In genomic region chr11:88849284-88849683, GRCm38 (mm10) we compare ENCODE assay signal across 8 mouse cellular contexts. TPM values are rescaled to one million over a fixed set of nuclear protein-coding genes. Genes with fewer than 3 reads are reported as not detected.
A peak's percentile ranks its signal among the peaks of the same experiment; 100 is the strongest.
DNase-seq lines count a peak whose midpoint lies in the region; ATAC-seq and TF ChIP-seq lines count a peak whose summit lies in the region.

No protein-coding gene starts in this region.

- H3K4me1 ChIP-seq in limb, embryonic 10.5 days, result peaks cover 35% of the 10 kb centered on the region
- peaks cover 2% of the 10 kb centered on the region; the same call in 1 of the 2 replicates for H3K4me1 ChIP-seq in small intestine, adult 2 months (ENCODE audit: control insufficient read depth, insufficient read depth, insufficient read length, low read length)
- H3K4me1 ChIP-seq in liver, embryonic 12.5 days, result peaks cover 21% of the 10 kb centered on the region; the same call in 1 of the 2 replicates

- ATAC-seq in megakaryocyte, adult 5-6 weeks (ENCODE audit: poor library complexity, severe bottlenecking), result no peak
- no peak for ATAC-seq in liver, embryonic 12.5 days

- H3K9me3 ChIP-seq in limb, embryonic 10.5 days (replicated peaks), result no peaks in the 10 kb centered on the region
- no peaks in the 10 kb centered on the region for H3K9me3 ChIP-seq in liver, embryonic 12.5 days (replicated peaks)

- TF ChIP-seq CTCF in small intestine, adult 2 months (IDR thresholded peaks at IDR 0.05; ENCODE audit: extremely low read depth, insufficient read length, insufficient replicate concordance, low read depth, low read length), result no peak

- H3K4me2 ChIP-seq in liver, embryonic 12.5 days, result no peak overlapping the region

- H3K9ac ChIP-seq in liver, embryonic 12.5 days, result no peak overlapping the region

- H3K36me3 ChIP-seq in limb, embryonic 10.5 days, result peaks cover 21% of the 10 kb centered on the region
- H3K36me3 ChIP-seq in small intestine, adult 2 months (ENCODE audit: control insufficient read depth, insufficient read depth, low read length), result peaks cover 10% of the 10 kb centered on the region
- H3K36me3 ChIP-seq in liver, embryonic 12.5 days, result peaks cover 28% of the 10 kb centered on the region

- TF ChIP-seq POLR2A in small intestine, adult 2 months (IDR thresholded peaks at IDR 0.05; ENCODE audit: low read depth, low read length), result no peak

- no peak overlapping the region for H3K4me3 ChIP-seq in limb, embryonic 10.5 days
- no peak overlapping the region for H3K4me3 ChIP-seq in small intestine, adult 2 months (ENCODE audit: low read depth, low read length)
- no peak overlapping the region for H3K4me3 ChIP-seq in liver, embryonic 12.5 days

- peak overlapping the region; percentile 34; the same call in 1 of the 2 replicates for H3K27ac ChIP-seq in limb, embryonic 10.5 days
- H3K27ac ChIP-seq in small intestine, adult 2 months (ENCODE audit: insufficient read depth, low read depth, low read length), result 0 out of 2 replicates have a peak overlapping the region, but pooled peaks have one; percentile 1
- no peak overlapping the region for H3K27ac ChIP-seq in liver, embryonic 12.5 days

- DNase-seq in MN1 (ENCODE audit: low spot score), result peak; percentile 69
- peak; percentile 86 for DNase-seq in adrenal gland, adult 2 months
- DNase-seq in frontal cortex, postnatal 14 days (ENCODE audit: low spot score in 2 of 2), result peak; percentile 36 to 47
- DNase-seq in heart, postnatal 4 days, result peak; percentile 91
- no peak for DNase-seq in limb, embryonic 10.5 days (ENCODE audit: low spot score)

- 94% methylated on average over 8 of the region's 8 CpGs for WGBS in limb, embryonic 10.5 days
- 49% methylated on average over 8 of the region's 8 CpGs for WGBS in small intestine, adult 2 months
- WGBS in liver, embryonic 12.5 days (ENCODE audit: insufficient replicate concordance), result 82% methylated on average over 8 of the region's 8 CpGs

- H3K27me3 ChIP-seq in limb, embryonic 10.5 days (ENCODE audit: low read depth, poor library complexity, severe bottlenecking), result no peaks in the 10 kb centered on the region
- H3K27me3 ChIP-seq in small intestine, adult 2 months (ENCODE audit: control insufficient read depth, insufficient read depth, low read length), result no peaks in the 10 kb centered on the region
- no peaks in the 10 kb centered on the region for H3K27me3 ChIP-seq in liver, embryonic 12.5 days (replicated peaks)

RNA-seq across cellular contexts. Expression of gene Akap1, which starts 15.1 kb away (rescaled TPM):
- 100 to 1,000 TPM in 1 of 2 experiments, 10 to 100 TPM in 1; 95.0 to 144 TPM for total RNA-seq in adrenal gland, adult 2 months (2021)
- 54.2 and 59.5 TPM in 2 replicates for polyA plus RNA-seq in adrenal gland, adult 2 months (2012; rRNA removed)
- total RNA-seq in heart, postnatal 4 days (2021), result 100 to 1,000 TPM; 105 TPM
- polyA plus RNA-seq in limb, embryonic 10.5 days (2016; fragmentation: Nextera tagmentation; extraction: Ambion mirVana), result 16.8 and 17.4 TPM in 2 replicates
- polyA plus RNA-seq in small intestine, adult 2 months (2012; rRNA removed), result 17.2 and 23.9 TPM in 2 replicates
- 1.8 and 2.1 TPM in 2 replicates for total RNA-seq in megakaryocyte, adult 5-6 weeks (2015)
- 2.3 and 6.6 TPM in 2 replicates for total RNA-seq in megakaryocyte, adult 5-6 weeks (2017)
- 12.3 and 14.0 TPM in 2 replicates for polyA plus RNA-seq in liver, embryonic 12.5 days (2016; fragmentation: Nextera tagmentation; extraction: Ambion mirVana)
